Mouse (Mus musculus) urinary bladder, postnatal 14 days (tissue): ENCODE results near the gene Nsg2.

Experiments used
- DNase-seq: peaks from one replicate; pipeline ENCODE4 v3.0.0; 2021; ENCODE audit warnings: low spot score

Gene Nsg2

DNA sequence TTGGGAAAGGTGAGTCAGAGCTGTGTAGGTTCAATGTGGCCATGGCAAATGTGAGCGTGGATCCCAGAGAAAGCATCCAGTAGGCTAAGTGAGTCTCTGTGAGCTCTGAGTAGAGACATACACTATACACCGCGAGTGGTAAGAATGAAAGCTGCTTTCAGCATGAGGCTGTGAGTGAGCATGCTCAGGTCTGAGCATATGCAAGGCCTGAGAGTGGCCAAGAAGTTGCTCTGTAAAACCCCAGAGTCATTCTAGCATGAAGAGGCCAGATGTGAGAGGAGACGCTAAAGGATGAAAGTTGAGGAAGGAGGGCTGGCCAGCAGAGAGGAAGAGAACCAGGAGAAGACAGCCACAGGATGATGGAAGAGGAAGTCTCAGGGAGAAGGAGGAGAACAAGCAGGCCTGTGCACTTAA is 12.8 kb downstream of the Nsg2 start:
- no peak for DNase-seq

DNA sequence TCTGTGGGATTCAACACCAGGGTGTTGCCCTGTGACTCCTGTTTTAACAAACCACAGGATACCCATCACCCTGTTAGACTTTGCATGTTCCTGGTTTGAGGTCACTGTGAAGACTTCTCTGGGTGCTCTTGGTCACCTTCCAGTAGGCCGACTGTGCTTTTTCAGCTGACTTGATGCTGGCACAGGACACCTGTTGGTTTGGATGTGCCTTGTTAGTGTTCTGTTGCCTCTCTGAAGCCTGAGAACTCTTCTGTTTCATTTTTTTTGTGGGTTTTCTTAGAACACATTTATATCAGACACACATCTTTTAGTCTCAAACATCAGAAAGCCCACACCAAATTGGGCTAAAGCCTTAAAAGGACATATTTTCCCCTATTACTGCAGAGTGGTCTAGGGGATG is 13.3 kb downstream of the Nsg2 start:
- no peak for DNase-seq

DNA sequence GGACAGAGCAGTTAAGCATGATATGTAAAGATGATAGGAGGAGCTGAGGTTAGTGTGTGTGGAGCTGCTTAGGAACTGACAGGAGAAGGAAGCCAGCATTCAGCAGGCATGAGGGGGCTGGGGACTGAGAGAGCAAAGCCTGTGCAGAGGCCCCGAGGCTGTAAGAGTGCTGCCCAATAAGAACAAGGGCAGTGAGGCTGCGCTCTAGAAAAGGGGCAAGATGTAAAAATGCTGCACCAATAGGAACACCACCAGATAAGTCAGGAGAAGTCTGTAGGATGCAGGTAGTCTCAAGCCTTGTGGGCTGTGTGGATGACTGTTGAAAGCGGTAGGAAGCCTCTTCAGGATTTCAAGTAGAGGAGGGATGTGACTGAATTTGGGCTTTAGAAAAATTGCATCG is 17.9 kb downstream of the Nsg2 start:
- DNase-seq, result no peak

- peak; percentile 40 for DNase-seq
Measured at GRCm38 (mm10) chr11:32020031-32020965, 20.0 kb downstream of the Nsg2 start.

- no peak for DNase-seq
Measured at GRCm38 (mm10) chr11:32026634-32027033, 26.4 kb downstream of the Nsg2 start.

DNA sequence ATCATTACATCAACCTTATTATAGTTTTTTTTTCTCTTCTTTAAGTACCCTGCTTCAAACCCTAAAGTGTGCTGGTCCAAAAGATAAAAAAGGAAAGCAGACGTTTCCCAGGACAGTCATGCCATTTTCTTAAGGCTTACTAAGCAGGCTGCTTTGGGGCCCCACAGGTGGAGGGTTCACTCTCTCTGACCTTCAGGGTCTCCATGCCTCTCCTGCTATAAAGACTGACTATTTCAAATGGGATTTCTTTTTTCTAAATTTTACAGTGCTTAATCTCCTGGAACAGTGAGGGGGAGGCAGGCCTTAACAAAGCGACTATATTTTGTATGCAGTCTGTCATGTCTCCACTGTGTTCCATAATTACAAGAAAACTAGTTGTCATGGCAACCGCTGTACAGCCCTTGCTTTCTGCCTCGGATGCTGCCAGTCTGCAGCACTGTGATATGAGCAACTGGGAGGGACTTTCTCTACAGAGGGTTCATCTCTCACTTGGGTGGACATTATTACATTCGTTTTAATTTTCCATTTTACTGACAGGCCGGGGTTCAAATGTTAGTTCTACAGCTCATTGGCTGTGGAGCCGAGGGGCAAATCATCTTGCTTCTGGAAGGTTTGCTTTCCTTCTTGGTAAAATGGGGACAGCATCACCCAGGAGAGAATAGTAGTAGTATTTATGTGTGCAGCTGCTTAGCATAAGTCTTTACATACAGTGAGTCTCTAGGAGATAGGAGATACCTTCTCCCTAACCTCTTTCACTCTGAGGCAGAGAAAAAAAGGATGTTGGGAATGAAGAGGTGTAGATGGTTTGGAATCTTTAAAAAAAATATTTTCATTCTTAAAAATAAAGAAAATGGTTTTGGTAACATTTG is 27.4 kb downstream of the Nsg2 start:
- no peak for DNase-seq

GRCm38 (mm10) chr11:32028605-32029004 is 28.3 kb downstream of the Nsg2 start:
- no peak for DNase-seq

GRCm38 (mm10) chr11:32029356-32029755 is 29.1 kb downstream of the Nsg2 start:
- no peak for DNase-seq

- no peak for DNase-seq
Measured at GRCm38 (mm10) chr11:32031396-32031795, 31.1 kb downstream of the Nsg2 start.

DNA sequence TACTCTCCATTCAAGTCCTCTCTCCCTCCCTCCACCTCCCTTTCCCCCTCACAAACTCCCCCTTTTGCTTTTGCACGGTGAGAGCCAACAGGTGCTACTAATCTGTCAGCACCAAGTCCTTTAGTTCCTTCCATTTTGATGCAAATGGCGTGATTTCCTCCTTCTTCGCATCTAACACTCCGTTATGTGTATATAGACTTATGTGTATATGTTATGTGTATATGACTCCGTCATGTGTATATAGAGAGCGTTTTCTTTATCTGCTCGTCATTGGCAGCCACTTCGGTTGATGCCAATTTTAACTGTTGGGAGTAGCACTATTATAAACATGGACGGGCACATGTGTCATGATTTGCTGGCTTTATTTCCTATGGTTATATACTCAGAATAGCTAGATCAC is 31.8 kb downstream of the Nsg2 start:
- no peak for DNase-seq

DNA sequence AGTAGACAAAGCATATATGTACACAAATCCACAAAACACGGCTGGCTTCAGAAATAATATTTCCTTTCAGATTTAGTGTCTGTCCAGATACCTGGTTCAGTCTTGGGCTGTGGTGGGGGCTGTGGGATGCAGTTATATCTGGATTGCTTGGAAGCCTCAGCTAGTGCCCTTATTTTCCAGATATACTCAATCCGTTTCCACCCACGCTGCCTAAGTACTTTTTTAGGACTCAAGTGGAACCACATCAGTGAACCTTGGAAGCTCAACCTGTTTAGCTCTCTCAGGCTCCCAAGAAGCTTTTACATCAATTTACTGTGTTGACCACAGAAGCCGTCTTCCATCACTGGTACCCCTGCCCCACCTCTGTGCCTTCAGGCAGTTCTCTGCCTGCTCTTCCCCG is 35.6 kb downstream of the Nsg2 start:
- DNase-seq, result no peak

DNA sequence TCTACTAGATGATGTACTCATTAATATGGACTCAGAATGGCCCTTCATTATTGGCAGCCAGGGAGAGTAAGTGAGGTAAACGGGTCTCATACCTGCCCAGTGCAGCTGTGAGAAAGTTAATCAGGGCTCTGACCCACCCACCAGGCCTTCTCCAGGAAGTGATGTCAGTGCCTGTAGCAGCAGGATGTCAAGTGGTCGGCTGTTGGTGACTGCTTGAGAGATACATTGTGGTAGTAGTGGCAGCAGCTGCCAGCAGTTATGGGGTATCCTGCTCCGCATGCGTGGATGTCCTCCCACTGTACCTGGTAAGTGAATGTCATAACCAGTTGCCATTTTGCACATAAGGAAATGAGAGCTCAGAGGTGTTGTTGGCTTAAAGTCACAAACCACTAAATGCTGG is 39.4 kb downstream of the Nsg2 start:
- DNase-seq, result no peak

DNA sequence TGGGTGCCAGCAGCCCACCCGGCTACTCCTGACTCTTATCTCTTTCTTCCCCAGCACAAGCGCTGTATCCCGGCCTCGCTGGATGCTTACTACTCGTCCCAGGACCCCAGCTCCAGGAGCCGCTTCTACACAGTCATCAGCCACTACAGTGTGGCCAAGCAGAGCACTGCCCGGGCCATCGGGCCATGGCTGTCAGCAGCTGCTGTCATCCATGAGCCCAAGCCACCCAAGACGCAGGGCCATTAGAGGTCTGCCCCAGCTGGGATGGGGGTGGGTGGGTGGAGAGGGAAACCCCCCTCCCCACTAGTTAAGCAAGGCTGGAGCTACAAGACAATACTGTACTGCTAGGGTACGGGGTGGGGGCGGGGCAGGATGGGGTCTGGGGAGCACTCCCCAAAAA is 57.1 kb downstream of the Nsg2 start:
- no peak for DNase-seq

DNA sequence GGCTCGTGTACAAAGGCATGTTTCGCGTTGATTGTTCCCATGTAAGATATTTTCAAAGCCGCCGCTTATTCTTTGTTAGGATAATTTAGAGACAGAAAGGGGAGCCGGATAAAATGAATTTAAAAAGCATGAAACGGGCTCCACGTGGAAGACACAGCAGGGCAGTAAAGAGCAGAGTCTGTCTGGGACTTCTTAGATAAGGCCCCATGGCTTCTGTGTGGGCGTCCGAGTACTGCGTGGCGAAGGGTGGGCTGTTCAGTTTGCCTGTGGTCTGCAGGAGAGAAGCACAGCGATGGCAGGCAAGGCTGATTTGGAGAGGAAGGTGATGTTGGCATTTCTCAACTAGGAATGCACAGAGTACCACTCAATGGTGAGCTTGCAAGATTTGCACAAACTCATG is 57.6 kb downstream of the Nsg2 start:
- DNase-seq, result no peak

GRCm38 (mm10) chr11:32061020-32061419 is 60.8 kb downstream of the Nsg2 start:
- DNase-seq, result no peak

DNA sequence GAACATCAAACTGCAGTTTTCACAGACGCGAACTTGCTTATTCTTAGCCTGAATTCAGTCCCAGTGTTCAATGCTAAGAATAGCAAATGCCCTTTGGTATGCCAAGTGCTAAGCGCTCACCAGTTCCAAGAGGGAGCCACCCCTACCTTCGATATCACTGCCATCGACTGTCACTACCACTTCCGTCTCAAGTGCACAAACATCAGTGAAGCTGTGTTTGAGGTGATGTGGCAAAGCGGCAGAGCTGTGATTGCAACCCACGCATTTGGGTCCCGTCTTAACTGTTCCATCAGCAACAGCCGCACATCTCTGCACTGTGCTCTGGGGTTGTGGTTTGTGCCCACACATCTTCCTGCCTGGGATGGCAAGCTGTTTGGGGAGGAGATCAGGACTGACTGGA is 61.6 kb downstream of the Nsg2 start:
- DNase-seq, result no peak

DNA sequence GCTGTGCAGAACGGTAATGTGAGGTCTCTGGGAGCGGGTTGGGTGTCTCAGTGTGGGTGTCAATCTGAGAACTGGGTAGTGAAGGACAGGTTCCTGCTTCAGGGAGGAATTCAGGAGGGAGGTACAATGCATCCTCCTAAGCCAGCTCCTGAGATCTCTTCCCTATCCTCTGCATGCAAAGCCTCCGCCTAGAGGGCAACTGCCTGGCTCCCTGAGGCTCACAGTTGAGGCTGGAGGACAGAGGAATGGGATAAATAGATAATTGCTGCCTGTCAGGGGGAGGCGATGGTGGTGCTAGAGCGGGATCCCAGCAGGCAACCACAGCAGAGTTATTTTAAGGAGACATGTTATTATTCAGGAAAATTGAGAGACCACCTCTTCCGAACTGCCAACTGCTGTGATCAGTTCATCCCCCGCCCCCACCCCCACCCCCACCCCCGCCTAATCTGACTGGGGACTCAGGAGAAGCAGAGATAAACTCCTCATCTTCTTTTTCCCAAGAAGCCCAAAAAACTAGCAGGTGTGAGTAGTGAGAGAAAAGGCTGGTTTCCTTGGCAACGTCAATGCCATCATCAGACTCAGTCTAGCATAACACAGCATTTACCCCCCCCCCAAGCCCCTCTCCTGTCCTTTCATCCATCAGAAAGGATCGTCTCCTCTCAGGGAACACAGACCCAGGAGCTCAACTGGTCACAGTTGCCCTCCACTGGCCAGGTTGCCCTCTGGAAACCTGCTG is 63.7 kb downstream of the Nsg2 start:
- DNase-seq, result no peak

DNA sequence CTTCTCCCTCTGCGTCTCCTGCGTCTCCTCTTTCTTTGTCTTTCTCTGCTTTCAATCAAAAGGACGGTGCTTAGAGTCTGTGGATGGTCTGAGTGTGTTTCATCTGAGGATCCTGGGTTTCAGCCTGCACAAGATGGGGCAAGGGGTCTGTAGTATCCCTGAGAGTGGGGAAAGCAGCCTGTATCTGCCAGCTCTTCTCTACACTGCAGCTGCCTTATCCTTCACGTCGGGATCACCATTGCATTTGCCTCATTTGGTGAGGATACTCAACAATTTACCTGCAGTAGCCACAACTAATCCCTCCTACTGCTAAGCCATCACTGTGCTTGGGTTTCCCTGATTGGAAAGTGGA is 64.2 kb downstream of the Nsg2 start:
- DNase-seq, result no peak

- no peak for DNase-seq
Measured at GRCm38 (mm10) chr11:32068736-32069490, 68.7 kb downstream of the Nsg2 start.

- no peak for DNase-seq
Measured at GRCm38 (mm10) chr11:32075163-32075562, 74.9 kb downstream of the Nsg2 start.

- no peak for DNase-seq
Measured at GRCm38 (mm10) chr11:32083462-32083861, 83.2 kb downstream of the Nsg2 start.

DNA sequence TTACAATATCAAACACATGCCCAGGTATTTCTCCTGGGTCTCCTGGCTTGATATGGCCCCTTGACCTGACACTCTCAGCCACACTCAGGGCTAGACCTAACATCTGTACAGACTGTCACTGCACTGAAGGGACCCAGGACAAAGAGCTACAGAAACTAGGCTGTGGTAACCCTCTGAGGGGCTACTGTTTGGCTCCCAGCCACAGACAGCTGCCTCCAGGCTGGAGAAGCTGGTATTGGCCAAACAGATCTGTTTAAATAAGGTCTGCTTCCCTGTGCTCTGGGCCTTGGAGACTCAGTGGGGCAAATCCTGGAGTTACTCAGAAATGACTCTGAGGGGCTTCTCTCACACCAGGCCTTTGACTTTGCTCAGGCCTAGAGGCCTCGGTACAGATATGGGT is 86.3 kb downstream of the Nsg2 start:
- no peak for DNase-seq
